Mouse (Mus musculus): ENCODE results near the gene Pnlip. TPM values are rescaled to one million over a fixed set of nuclear protein-coding genes. Genes with fewer than 3 reads are reported as not detected.

The Pnlip gene
- 0.52 to 0.89 TPM (median 0.63 TPM) in 3 of 4 replicates, not detected in the other for total RNA-seq (2023)

DNA sequence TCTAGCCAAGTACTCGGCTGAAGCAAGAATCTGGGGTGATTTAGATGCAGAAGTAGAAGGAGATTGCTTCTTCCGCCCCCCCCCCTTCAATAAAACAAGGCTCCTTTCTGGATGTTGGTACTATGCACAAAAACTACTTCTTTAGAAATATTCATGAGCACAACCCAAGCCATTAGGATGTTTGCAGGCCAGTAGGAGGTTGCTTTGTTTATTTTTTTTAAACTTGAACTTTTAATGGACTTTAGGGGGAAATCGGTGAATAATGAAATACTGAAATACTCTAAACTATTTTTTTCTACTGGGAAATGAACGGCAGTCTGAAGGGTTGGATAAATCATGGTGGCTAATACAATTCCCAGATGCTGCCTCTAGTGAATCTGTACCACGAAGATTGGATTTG, at the start of gene Pnlip:
Gene Pnlip, plus strand, starts transcription at position 301 of the 400 bp plus-strand sequence.

DNA sequence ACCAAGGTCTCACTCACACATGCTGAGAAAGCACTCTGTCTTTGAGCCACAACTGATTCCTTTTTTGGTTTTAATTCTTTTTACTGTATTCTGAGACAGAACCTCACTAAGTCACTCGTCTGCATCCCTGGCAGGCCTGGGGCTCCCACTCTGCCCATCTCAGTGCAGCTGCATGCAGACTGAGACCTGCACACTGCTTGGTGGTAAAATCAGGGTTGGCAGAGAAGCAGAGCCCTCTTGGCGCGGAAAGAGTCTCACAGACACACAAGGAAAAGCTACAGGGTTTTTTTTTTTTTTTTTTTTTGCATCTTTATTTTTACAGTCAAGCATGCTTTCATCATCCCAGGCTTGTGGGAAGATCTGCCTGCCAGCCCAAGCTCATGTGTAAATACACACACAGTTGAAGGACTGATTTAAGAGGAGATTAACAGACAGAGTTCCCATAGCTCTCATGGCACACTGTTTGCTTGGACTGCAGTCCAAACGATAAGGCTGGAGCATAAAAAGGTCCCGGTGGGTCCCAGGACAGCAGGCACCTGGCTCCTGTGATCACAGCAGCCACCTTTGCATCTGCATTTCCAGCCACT, 76.2 kb downstream of the Pnlip start, which contains the start of gene Pnliprp1:
Gene Pnliprp1, plus strand, starts transcription at position 443 of the 587 bp plus-strand sequence.

Other genes starting within 250 kb of the Pnlip start
- gene Gfra1, start 196.6 kb upstream of the Pnlip start, total RNA-seq (2023): 0.38 to 1.8 TPM (median 0.87 TPM) in 4 replicates
- not detected in 4 replicates for gene Ccdc172, start 140.5 kb upstream of the Pnlip start, total RNA-seq (2023)
- gene Pnliprp1, start 76.4 kb downstream of the Pnlip start, total RNA-seq (2023): not detected in 4 replicates
- 0.36 TPM in 1 of 4 replicates, not detected in the others for gene Pnliprp2, start 107.2 kb downstream of the Pnlip start, total RNA-seq (2023)
- gene 1700019N19Rik, start 142.0 kb downstream of the Pnlip start, total RNA-seq (2023): not detected in 4 replicates

Measured in B cell, adult 62 days (primary cell).